Mouse (Mus musculus) kidney, embryonic 16.5 days (tissue): ENCODE measurements around the gene Brinp3. TPM values are rescaled to one million over a fixed set of nuclear protein-coding genes. Genes with fewer than 3 reads are reported as not detected.

Experiments
- ATAC-seq: fragments of 200-750 bp; cut with Nextera tagmentation; 2 replicates; pipeline ENCODE4 v1.8.0; 2017; ENCODE audit warnings: moderate TSS enrichment; ENCODE audit not compliant: low FRiP score, low TSS enrichment
- H3K27ac ChIP-seq: fragments of 300-500 bp; sonication (generic); 2 replicates; pipeline ENCODE4 v1.5.1; 2014; ENCODE audit warnings: low read length
- H3K27me3 ChIP-seq: fragments of 300-500 bp; sonication (generic); 2 replicates; pipeline ENCODE4 v1.6.1; 2014; ENCODE audit warnings: low read length, control low read depth, mixed read lengths; ENCODE audit not compliant: insufficient read depth
- H3K36me3 ChIP-seq: fragments of 300-500 bp; sonication (generic); 2 replicates; pipeline ENCODE4 v1.6.1; 2014; ENCODE audit warnings: low read length, control low read depth, mixed read lengths; ENCODE audit not compliant: insufficient read depth
- H3K4me1 ChIP-seq: fragments of 300-500 bp; sonication (generic); 2 replicates; pipeline ENCODE4 v1.6.1; 2014; ENCODE audit warnings: low read length, control low read depth, mixed read lengths; ENCODE audit not compliant: insufficient read depth
- H3K4me2 ChIP-seq: fragments of 300-500 bp; sonication (generic); replicated peaks from 2 replicates; pipeline ENCODE4 v1.6.1; 2014; ENCODE audit warnings: low read depth, low read length
- H3K4me3 ChIP-seq: fragments of 300-500 bp; sonication (generic); 2 replicates; pipeline ENCODE4 v1.5.1; 2014; ENCODE audit warnings: mild to moderate bottlenecking, low read length
- H3K9ac ChIP-seq: fragments of 300-500 bp; sonication (generic); replicated peaks from 2 replicates; pipeline ENCODE4 v1.6.1; 2014; ENCODE audit warnings: low read length
- H3K9me3 ChIP-seq: fragments of 300-500 bp; sonication (generic); 2 replicates; pipeline ENCODE4 v1.6.1; 2016; ENCODE audit warnings: low read length, control low read depth
- WGBS: fragments of 180-500 bp; shearing (Covaris S2); extraction: QIAGEN DNeasy Blood & Tissue Kit; methylation state at CpG from one replicate; pipeline ENCODE4 v1.1.7; 2014; 5-methylcytosine and 5-hydroxymethylcytosine counted together
- polyA plus RNA-seq: library from polyadenylated mRNA; unstranded; fragments of >200 nt; fragmentation: Nextera tagmentation; extraction: Ambion mirVana; gene quantifications from 2 replicates; pipeline ENCODE4 v1.2.1, GENCODE M21; 2015

Gene Brinp3
- polyA plus RNA-seq, 1 experiment from 2014 or later = 0.26 TPM

GRCm38 (mm10) chr1:146783259-146783658 is 288.7 kb downstream of the Brinp3 start:
- Histone ChIP-seq H3K4me3 (no peak overlapping the region), H3K27me3 (no peaks in the 10 kb centered on the region), H3K4me2 (no peak overlapping the region), H3K27ac (no peak overlapping the region), H3K9me3 (no peaks in the 10 kb centered on the region), H3K9ac (no peak overlapping the region), H3K36me3 (no peaks in the 10 kb centered on the region), H3K4me1 (no peaks in the 10 kb centered on the region)
- no peak for ATAC-seq
- WGBS = 81% methylated on average over 4 of the region's 4 CpGs

GRCm38 (mm10) chr1:146787236-146787635 is 292.7 kb downstream of the Brinp3 start:
- Histone ChIP-seq H3K27ac (no peak overlapping the region), H3K9me3 (no peaks in the 10 kb centered on the region), H3K4me2 (no peak overlapping the region), H3K4me3 (no peak overlapping the region), H3K9ac (no peak overlapping the region), H3K27me3 (no peaks in the 10 kb centered on the region), H3K36me3 (no peaks in the 10 kb centered on the region), H3K4me1 (no peaks in the 10 kb centered on the region)
- no peak for ATAC-seq
- 70% methylated on average over 2 of the region's 2 CpGs for WGBS

GRCm38 (mm10) chr1:146792826-146793225 is 298.3 kb downstream of the Brinp3 start:
- H3K27ac ChIP-seq = no peak overlapping the region
- H3K4me2 ChIP-seq = no peak overlapping the region
- H3K36me3 ChIP-seq = no peaks in the 10 kb centered on the region
- H3K9ac ChIP-seq = no peak overlapping the region
- H3K9me3 ChIP-seq = no peaks in the 10 kb centered on the region
- no peaks in the 10 kb centered on the region for H3K27me3 ChIP-seq
- no peak overlapping the region for H3K4me3 ChIP-seq
- no peaks in the 10 kb centered on the region for H3K4me1 ChIP-seq
- ATAC-seq = no peak

- Histone ChIP-seq H3K9me3 (no peaks in the 10 kb centered on the region), H3K9ac (no peak overlapping the region), H3K4me3 (no peak overlapping the region), H3K27me3 (no peaks in the 10 kb centered on the region), H3K27ac (no peak overlapping the region), H3K4me1 (no peaks in the 10 kb centered on the region), H3K36me3 (no peaks in the 10 kb centered on the region), H3K4me2 (no peak overlapping the region)
- 80% methylated on average over 6 of the region's 6 CpGs for WGBS
- no peak for ATAC-seq
Measured at GRCm38 (mm10) chr1:146799986-146800553, 305.5 kb downstream of the Brinp3 start.

- Histone ChIP-seq H3K36me3 (no peaks in the 10 kb centered on the region), H3K9me3 (no peaks in the 10 kb centered on the region), H3K9ac (no peak overlapping the region), H3K4me3 (no peak overlapping the region), H3K4me2 (no peak overlapping the region), H3K27me3 (no peaks in the 10 kb centered on the region), H3K27ac (no peak overlapping the region), H3K4me1 (no peaks in the 10 kb centered on the region)
- ATAC-seq = no peak
- 93% methylated on average over 3 of the region's 3 CpGs for WGBS
Measured at GRCm38 (mm10) chr1:146801821-146802220, 307.3 kb downstream of the Brinp3 start.

GRCm38 (mm10) chr1:146807765-146808164 is 313.2 kb downstream of the Brinp3 start:
- H3K36me3 ChIP-seq = no peaks in the 10 kb centered on the region
- no peak overlapping the region for H3K9ac ChIP-seq
- H3K27ac ChIP-seq = no peak overlapping the region
- WGBS = 83% methylated on average over 4 of the region's 4 CpGs
- no peaks in the 10 kb centered on the region for H3K4me1 ChIP-seq
- H3K4me3 ChIP-seq = no peak overlapping the region
- H3K27me3 ChIP-seq = no peaks in the 10 kb centered on the region
- no peak overlapping the region for H3K4me2 ChIP-seq
- no peak for ATAC-seq
- H3K9me3 ChIP-seq = no peaks in the 10 kb centered on the region

- WGBS = 9% methylated on average over 1 of the region's 1 CpGs
- Histone ChIP-seq H3K4me3 (no peak overlapping the region), H3K4me1 (no peaks in the 10 kb centered on the region), H3K9ac (no peak overlapping the region), H3K27ac (no peak overlapping the region), H3K36me3 (no peaks in the 10 kb centered on the region), H3K27me3 (no peaks in the 10 kb centered on the region), H3K4me2 (no peak overlapping the region), H3K9me3 (no peaks in the 10 kb centered on the region)
- no peak for ATAC-seq
Measured at GRCm38 (mm10) chr1:146833888-146834287, 339.3 kb downstream of the Brinp3 start.

GRCm38 (mm10) chr1:146844087-146844486 is 349.5 kb downstream of the Brinp3 start:
- Histone ChIP-seq H3K4me1 (no peaks in the 10 kb centered on the region), H3K27ac (no peak overlapping the region), H3K9ac (no peak overlapping the region), H3K9me3 (no peaks in the 10 kb centered on the region), H3K36me3 (no peaks in the 10 kb centered on the region), H3K4me2 (no peak overlapping the region), H3K27me3 (no peaks in the 10 kb centered on the region), H3K4me3 (no peak overlapping the region)
- no peak for ATAC-seq
- WGBS = 84% methylated on average over 2 of the region's 2 CpGs

- Histone ChIP-seq H3K9ac (no peak overlapping the region), H3K4me3 (no peak overlapping the region), H3K4me2 (no peak overlapping the region), H3K27ac (no peak overlapping the region), H3K27me3 (no peaks in the 10 kb centered on the region), H3K4me1 (no peaks in the 10 kb centered on the region), H3K36me3 (no peaks in the 10 kb centered on the region), H3K9me3 (no peaks in the 10 kb centered on the region)
- WGBS = 91% methylated on average over 3 of the region's 3 CpGs
- ATAC-seq = no peak
Measured at GRCm38 (mm10) chr1:146848892-146849291, 354.3 kb downstream of the Brinp3 start.

- Histone ChIP-seq H3K9ac (no peak overlapping the region), H3K4me1 (no peaks in the 10 kb centered on the region), H3K9me3 (no peaks in the 10 kb centered on the region), H3K27me3 (no peaks in the 10 kb centered on the region), H3K27ac (no peak overlapping the region), H3K36me3 (no peaks in the 10 kb centered on the region), H3K4me2 (no peak overlapping the region), H3K4me3 (no peak overlapping the region)
- WGBS = 73% methylated on average over 2 of the region's 2 CpGs
- no peak for ATAC-seq
Measured at GRCm38 (mm10) chr1:146850147-146850546, 355.6 kb downstream of the Brinp3 start.
